Mouse (Mus musculus): ENCODE measurements at regions not wholly inside any gene's neighbourhood (a gene's known extent, or its start where the extent isn't known, plus 50 kb on each side); places are given as distances from the start of the nearest gene placed in this dataset.

GRCm38 (mm10) chr3:18941301-18942177 is 686.9 kb downstream of the 1700064H15Rik start:
- DNase-seq, result no peak

GRCm38 (mm10) chr3:18960341-18960740 is 668.1 kb downstream of the 1700064H15Rik start:
- no peak for DNase-seq

GRCm38 (mm10) chr3:18988662-18989061 is 639.8 kb downstream of the 1700064H15Rik start:
- no peak for DNase-seq

GRCm38 (mm10) chr3:18989577-18990240 is 638.8 kb downstream of the 1700064H15Rik start:
- no peak for DNase-seq

- no peak for DNase-seq
Measured at GRCm38 (mm10) chr3:19000179-19000578, 628.3 kb downstream of the 1700064H15Rik start.

- DNase-seq, result no peak
Measured at GRCm38 (mm10) chr3:19002056-19002455, 626.4 kb downstream of the 1700064H15Rik start.

GRCm38 (mm10) chr3:19004792-19005191 is 623.7 kb downstream of the 1700064H15Rik start:
- no peak for DNase-seq

GRCm38 (mm10) chr3:19044566-19044965 is 583.9 kb downstream of the 1700064H15Rik start:
- DNase-seq, result no peak

- DNase-seq, result no peak
Measured at GRCm38 (mm10) chr3:19045933-19046332, 582.5 kb downstream of the 1700064H15Rik start.

GRCm38 (mm10) chr3:19046610-19047009 is 581.9 kb downstream of the 1700064H15Rik start:
- no peak for DNase-seq

GRCm38 (mm10) chr3:19055961-19056360 is 572.5 kb downstream of the 1700064H15Rik start:
- no peak for DNase-seq

- no peak for DNase-seq
Measured at GRCm38 (mm10) chr3:19056623-19057022, 571.9 kb downstream of the 1700064H15Rik start.

- DNase-seq, result no peak
Measured at GRCm38 (mm10) chr3:19059906-19060870, 568.3 kb downstream of the 1700064H15Rik start.

- no peak for DNase-seq
Measured at GRCm38 (mm10) chr3:19061488-19062248, 566.8 kb downstream of the 1700064H15Rik start.

GRCm38 (mm10) chr3:19062249-19062859 is 566.1 kb downstream of the 1700064H15Rik start:
- no peak for DNase-seq

- no peak for DNase-seq
Measured at GRCm38 (mm10) chr3:19067141-19067757, 561.2 kb downstream of the 1700064H15Rik start.
